Mouse (Mus musculus) heart, embryonic 12.5 days (tissue): ENCODE measurements at regions not wholly inside any gene's neighbourhood (a gene's known extent, or its start where the extent isn't known, plus 50 kb on each side); places are given as distances from the start of the nearest gene placed in this dataset.

Experiments used
- ATAC-seq: fragments of 200-750 bp; cut with Nextera tagmentation; 2 replicates; pipeline ENCODE4 v1.8.0; 2017; ENCODE audit warnings: moderate TSS enrichment, moderate library complexity; ENCODE audit not compliant: insufficient number of reproducible peaks, low FRiP score
- H3K27ac ChIP-seq: fragments of 300-500 bp; sonication (generic); 2 replicates; pipeline ENCODE4 v1.5.1; 2016; ENCODE audit warnings: mild to moderate bottlenecking, moderate library complexity; ENCODE audit not compliant: poor library complexity, severe bottlenecking
- H3K27me3 ChIP-seq: fragments of 300-500 bp; sonication (generic); replicated peaks from 2 replicates; pipeline ENCODE4 v1.6.1; 2016; ENCODE audit warnings: mild to moderate bottlenecking, moderate library complexity
- H3K36me3 ChIP-seq: fragments of 300-500 bp; sonication (generic); 2 replicates; pipeline ENCODE4 v1.6.1; 2016; ENCODE audit warnings: mild to moderate bottlenecking, moderate library complexity
- H3K4me1 ChIP-seq: fragments of 300-500 bp; sonication (generic); replicated peaks from 2 replicates; pipeline ENCODE4 v1.6.1; 2016; ENCODE audit warnings: mild to moderate bottlenecking
- H3K4me2 ChIP-seq: fragments of 300-500 bp; sonication (generic); 2 replicates; pipeline ENCODE4 v1.6.1; 2016; ENCODE audit warnings: mild to moderate bottlenecking, moderate library complexity
- H3K4me3 ChIP-seq: fragments of 300-500 bp; sonication (generic); 2 replicates; pipeline ENCODE4 v1.5.1; 2016; ENCODE audit warnings: mild to moderate bottlenecking
- H3K9ac ChIP-seq: fragments of 300-500 bp; sonication (generic); 2 replicates; pipeline ENCODE4 v1.6.1; 2016; ENCODE audit warnings: mild to moderate bottlenecking, moderate library complexity
- H3K9me3 ChIP-seq: fragments of 300-500 bp; sonication (generic); replicated peaks from 2 replicates; pipeline ENCODE4 v1.6.1; 2016; ENCODE audit warnings: mild to moderate bottlenecking, moderate library complexity
- WGBS: fragments of 180-500 bp; shearing (Covaris S2); methylation state at CpG from one replicate; pipeline ENCODE4 v1.1.7; 2016; 5-methylcytosine and 5-hydroxymethylcytosine counted together

DNA sequence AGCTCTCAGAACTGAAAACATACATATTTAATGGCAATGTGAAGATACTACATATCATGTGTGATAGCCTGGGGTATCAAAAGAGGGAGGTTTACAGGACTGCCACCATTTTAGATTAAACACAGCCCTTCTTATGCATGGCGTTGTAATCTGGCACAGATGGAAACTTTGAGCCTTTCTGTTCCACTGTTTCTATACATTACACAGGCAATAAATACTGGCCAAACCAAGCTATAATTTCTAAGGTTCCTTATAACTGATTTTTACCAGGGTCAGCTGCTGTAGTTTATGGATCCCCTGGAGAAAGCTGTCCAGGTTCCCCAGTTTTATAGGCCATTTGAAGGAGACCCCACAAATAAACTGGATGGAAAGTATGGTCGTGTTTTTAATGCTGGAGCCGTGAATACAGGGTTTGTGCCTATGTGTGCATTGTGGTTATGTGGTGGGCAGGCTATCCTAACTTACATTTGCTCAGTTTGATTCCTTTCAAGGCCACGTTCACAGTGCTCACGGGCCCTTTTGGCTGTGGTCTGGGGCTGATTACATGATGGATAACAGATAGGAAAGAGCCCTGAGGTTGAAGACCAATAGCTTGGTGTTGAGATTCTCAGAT lies 341.7 kb downstream of the Cmpk2 start:
- no peak for ATAC-seq
- Histone ChIP-seq H3K27me3 (no peaks in the 10 kb centered on the region), H3K36me3 (no peaks in the 10 kb centered on the region), H3K4me3 (no peak overlapping the region), H3K4me2 (no peak overlapping the region), H3K9me3 (no peaks in the 10 kb centered on the region), H3K4me1 (peaks cover 6% of the 10 kb centered on the region), H3K9ac (no peak overlapping the region), H3K27ac (no peak overlapping the region)
- WGBS: 64% methylated on average over 5 of the region's 5 CpGs

GRCm38 (mm10) chr12:26809670-26810069 lies 340.7 kb downstream of the Cmpk2 start:
- Histone ChIP-seq H3K36me3 (no peaks in the 10 kb centered on the region), H3K4me1 (peaks cover 6% of the 10 kb centered on the region), H3K9ac (no peak overlapping the region), H3K4me2 (no peak overlapping the region), H3K4me3 (no peak overlapping the region), H3K27ac (no peak overlapping the region), H3K9me3 (no peaks in the 10 kb centered on the region), H3K27me3 (no peaks in the 10 kb centered on the region; the same call in 1 of the 2 replicates)
- ATAC-seq: no peak
- WGBS: 4% methylated on average over 4 of the region's 4 CpGs

DNA sequence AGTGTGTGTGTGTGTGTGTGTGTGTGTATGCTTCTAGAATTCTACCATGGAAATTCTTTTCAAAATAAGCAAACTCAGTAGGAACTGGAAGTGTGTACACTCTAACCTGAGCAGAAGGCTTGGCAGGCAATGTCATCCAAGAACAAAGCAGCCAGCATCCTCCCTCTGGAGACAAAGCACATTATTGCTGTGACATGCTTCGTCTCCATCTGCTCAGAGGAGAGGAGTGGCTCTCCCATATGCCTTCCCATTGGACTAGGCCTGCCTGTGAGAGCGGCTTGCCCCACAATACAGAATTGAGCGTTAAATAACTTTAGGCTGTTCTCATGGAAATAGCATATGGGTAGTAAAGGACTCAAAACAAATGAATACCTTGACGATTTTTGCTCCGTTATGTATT lies 333.5 kb downstream of the Cmpk2 start:
- no peak overlapping the region for H3K9ac ChIP-seq
- H3K4me2 ChIP-seq: no peak overlapping the region
- ATAC-seq: no peak
- H3K9me3 ChIP-seq: no peaks in the 10 kb centered on the region
- H3K4me1 ChIP-seq: no peaks in the 10 kb centered on the region
- H3K27ac ChIP-seq: no peak overlapping the region
- no peaks in the 10 kb centered on the region; the same call in 1 of the 2 replicates for H3K27me3 ChIP-seq
- WGBS: 82% methylated on average over 5 of the region's 5 CpGs
- H3K4me3 ChIP-seq: no peak overlapping the region
- H3K36me3 ChIP-seq: no peaks in the 10 kb centered on the region

DNA sequence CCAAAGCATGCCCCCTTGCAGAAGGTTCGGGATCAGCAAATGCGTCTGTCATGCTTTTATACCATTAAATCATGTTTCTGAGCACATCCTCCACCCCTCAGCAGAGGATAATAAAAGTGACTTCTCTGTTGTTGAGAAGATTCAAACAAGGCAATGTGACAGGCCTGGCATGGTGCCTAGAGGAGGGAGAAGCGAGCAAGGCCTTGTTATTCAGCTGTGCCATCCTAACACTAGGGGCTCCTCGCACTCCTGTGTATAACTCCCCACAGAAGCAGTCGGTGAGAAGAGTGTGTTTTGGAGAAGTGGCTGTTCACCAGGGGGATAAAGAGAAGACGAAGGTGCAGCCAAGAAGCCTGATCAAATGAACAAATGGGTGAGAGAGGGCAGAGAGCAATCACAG lies 330.3 kb downstream of the Cmpk2 start:
- H3K9me3 ChIP-seq: no peaks in the 10 kb centered on the region
- WGBS: 82% methylated on average over 6 of the region's 6 CpGs
- H3K4me2 ChIP-seq: no peak overlapping the region
- no peak overlapping the region for H3K27ac ChIP-seq
- H3K9ac ChIP-seq: no peak overlapping the region
- H3K36me3 ChIP-seq: no peaks in the 10 kb centered on the region
- H3K27me3 ChIP-seq: no peaks in the 10 kb centered on the region
- H3K4me3 ChIP-seq: no peak overlapping the region
- H3K4me1 ChIP-seq: no peaks in the 10 kb centered on the region
- ATAC-seq: no peak

DNA sequence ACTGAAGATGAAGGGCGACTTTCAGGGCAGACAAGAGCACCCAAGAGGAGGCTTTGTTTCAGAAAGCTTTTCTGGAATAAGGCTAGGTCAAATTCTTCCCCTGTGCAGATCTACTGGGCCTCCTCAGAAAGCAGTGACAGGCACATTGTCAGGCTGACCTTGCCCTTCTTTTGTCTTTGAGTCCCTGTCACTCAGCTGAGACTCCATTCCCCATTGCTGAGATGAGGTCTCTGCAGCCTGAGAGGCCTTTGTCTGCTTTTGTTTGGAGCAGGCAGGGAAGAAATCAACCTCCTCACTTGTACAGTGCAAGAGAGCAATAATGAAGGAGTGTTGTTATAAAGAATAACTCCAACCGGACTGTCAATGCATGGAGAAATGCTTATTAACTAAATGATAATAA lies 327.4 kb downstream of the Cmpk2 start:
- no peaks in the 10 kb centered on the region for H3K36me3 ChIP-seq
- no peak overlapping the region for H3K4me2 ChIP-seq
- no peaks in the 10 kb centered on the region for H3K9me3 ChIP-seq
- WGBS: 67% methylated on average over 2 of the region's 2 CpGs
- H3K27me3 ChIP-seq: no peaks in the 10 kb centered on the region
- H3K27ac ChIP-seq: no peak overlapping the region
- no peaks in the 10 kb centered on the region for H3K4me1 ChIP-seq
- no peak overlapping the region for H3K4me3 ChIP-seq
- H3K9ac ChIP-seq: no peak overlapping the region
- ATAC-seq: no peak

- H3K27ac ChIP-seq: no peak overlapping the region
- no peaks in the 10 kb centered on the region for H3K4me1 ChIP-seq
- no peak overlapping the region for H3K4me3 ChIP-seq
- no peaks in the 10 kb centered on the region for H3K36me3 ChIP-seq
- H3K4me2 ChIP-seq: no peak overlapping the region
- WGBS: 80% methylated on average over 10 of the region's 10 CpGs
- no peak overlapping the region for H3K9ac ChIP-seq
- no peaks in the 10 kb centered on the region for H3K9me3 ChIP-seq
- no peaks in the 10 kb centered on the region for H3K27me3 ChIP-seq
- no peak for ATAC-seq
Measured at GRCm38 (mm10) chr12:26789336-26789846, 320.4 kb downstream of the Cmpk2 start.

DNA sequence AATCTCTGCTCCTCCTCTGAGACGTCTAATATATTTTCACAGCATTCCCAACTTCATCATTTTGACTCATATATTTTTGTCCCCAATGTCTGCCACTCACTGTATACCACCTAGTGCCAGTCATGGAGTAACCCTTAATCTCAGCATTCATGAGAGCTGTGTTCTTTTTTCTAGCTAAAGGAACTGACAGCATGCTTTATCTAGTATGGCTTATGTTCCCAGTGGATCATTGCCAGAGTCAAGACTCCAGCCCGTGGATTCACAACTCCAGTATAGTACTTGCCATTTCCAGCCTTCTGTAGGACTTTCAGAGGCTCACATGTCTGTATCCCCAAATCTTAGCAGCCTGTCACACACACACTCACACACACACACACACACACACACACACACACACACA lies 316.5 kb downstream of the Cmpk2 start:
- Histone ChIP-seq H3K9ac (no peak overlapping the region), H3K36me3 (no peaks in the 10 kb centered on the region), H3K27ac (no peak overlapping the region), H3K27me3 (no peaks in the 10 kb centered on the region), H3K4me1 (no peaks in the 10 kb centered on the region), H3K9me3 (no peaks in the 10 kb centered on the region), H3K4me2 (no peak overlapping the region), H3K4me3 (no peak overlapping the region)
- WGBS: 57% methylated on average over 2 of the region's 2 CpGs
- no peak for ATAC-seq

- Histone ChIP-seq H3K9ac (no peak overlapping the region), H3K36me3 (no peaks in the 10 kb centered on the region), H3K4me3 (no peak overlapping the region), H3K4me2 (no peak overlapping the region), H3K27ac (no peak overlapping the region), H3K9me3 (no peaks in the 10 kb centered on the region), H3K27me3 (no peaks in the 10 kb centered on the region), H3K4me1 (no peaks in the 10 kb centered on the region)
- no peak for ATAC-seq
- 94% methylated on average over 3 of the region's 3 CpGs for WGBS
Measured at GRCm38 (mm10) chr12:26784426-26784825, 315.4 kb downstream of the Cmpk2 start.

DNA sequence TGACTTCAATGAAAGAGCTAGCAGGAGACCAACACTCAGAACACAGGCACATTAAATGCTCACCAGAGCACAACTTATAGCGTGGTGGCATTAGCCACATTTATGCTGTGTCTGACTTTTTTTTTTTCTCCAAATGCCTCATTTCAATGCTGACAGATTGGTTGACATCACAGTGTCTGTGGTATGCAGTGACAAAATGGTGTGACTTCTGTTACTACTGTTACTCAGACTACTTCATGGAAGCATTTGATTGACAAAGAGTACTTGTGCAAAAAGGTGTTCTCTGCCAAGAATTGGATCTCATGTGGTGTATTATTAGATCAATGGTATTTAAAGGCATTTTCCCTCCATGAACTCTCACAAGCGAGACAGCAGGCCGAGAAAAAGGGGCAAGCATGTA lies 314.8 kb downstream of the Cmpk2 start:
- WGBS: 85% methylated on average over 3 of the region's 3 CpGs
- H3K27ac ChIP-seq: no peak overlapping the region
- no peaks in the 10 kb centered on the region for H3K36me3 ChIP-seq
- no peaks in the 10 kb centered on the region for H3K27me3 ChIP-seq
- no peak overlapping the region for H3K9ac ChIP-seq
- H3K9me3 ChIP-seq: no peaks in the 10 kb centered on the region
- no peak overlapping the region for H3K4me2 ChIP-seq
- no peak for ATAC-seq
- no peak overlapping the region for H3K4me3 ChIP-seq
- no peaks in the 10 kb centered on the region for H3K4me1 ChIP-seq

GRCm38 (mm10) chr12:26781537-26781936 lies 312.5 kb downstream of the Cmpk2 start:
- no peaks in the 10 kb centered on the region for H3K4me1 ChIP-seq
- no peak overlapping the region for H3K27ac ChIP-seq
- WGBS: 80% methylated on average over 3 of the region's 3 CpGs
- H3K4me2 ChIP-seq: no peak overlapping the region
- ATAC-seq: no peak
- H3K9me3 ChIP-seq: no peaks in the 10 kb centered on the region
- H3K27me3 ChIP-seq: no peaks in the 10 kb centered on the region
- no peak overlapping the region for H3K9ac ChIP-seq
- no peaks in the 10 kb centered on the region for H3K36me3 ChIP-seq
- no peak overlapping the region for H3K4me3 ChIP-seq

DNA sequence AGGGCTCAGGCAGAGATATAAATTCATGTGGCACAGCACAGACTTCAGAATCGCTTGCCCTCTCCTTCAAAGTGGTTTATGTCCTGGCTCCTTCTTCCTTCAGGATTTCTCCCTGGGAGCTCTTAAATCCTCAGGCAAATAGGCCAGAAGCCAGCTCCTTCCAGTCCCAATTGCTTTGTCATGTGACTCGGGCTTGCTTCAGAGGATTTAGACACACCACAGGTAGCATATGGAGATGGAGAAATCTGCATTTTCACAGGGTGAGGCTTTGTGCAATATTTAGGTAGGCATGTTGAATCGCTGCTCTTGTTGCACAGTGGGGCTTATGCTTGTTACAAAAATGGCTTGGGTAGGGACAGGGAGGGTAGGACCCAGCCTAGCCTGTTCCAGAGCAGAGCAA lies 309.8 kb downstream of the Cmpk2 start:
- H3K9ac ChIP-seq: no peak overlapping the region
- no peaks in the 10 kb centered on the region for H3K36me3 ChIP-seq
- 60% methylated on average over 3 of the region's 3 CpGs for WGBS
- no peaks in the 10 kb centered on the region for H3K27me3 ChIP-seq
- H3K4me1 ChIP-seq: no peaks in the 10 kb centered on the region
- no peak overlapping the region for H3K4me2 ChIP-seq
- no peak overlapping the region for H3K27ac ChIP-seq
- H3K9me3 ChIP-seq: no peaks in the 10 kb centered on the region
- ATAC-seq: no peak
- no peak overlapping the region for H3K4me3 ChIP-seq

GRCm38 (mm10) chr12:26776986-26777385 lies 308.0 kb downstream of the Cmpk2 start:
- no peaks in the 10 kb centered on the region for H3K27me3 ChIP-seq
- no peaks in the 10 kb centered on the region for H3K4me1 ChIP-seq
- no peak overlapping the region for H3K4me2 ChIP-seq
- H3K27ac ChIP-seq: no peak overlapping the region
- no peaks in the 10 kb centered on the region for H3K9me3 ChIP-seq
- H3K4me3 ChIP-seq: no peak overlapping the region
- no peak overlapping the region for H3K9ac ChIP-seq
- 77% methylated on average over 1 of the region's 1 CpGs for WGBS
- ATAC-seq: no peak
- no peaks in the 10 kb centered on the region for H3K36me3 ChIP-seq
